Mouse (Mus musculus): ENCODE data around the gene Uba3. TPM values are rescaled to one million over a fixed set of nuclear protein-coding genes. Genes with fewer than 3 reads are reported as not detected.

Uba3 gene
- polyA plus RNA-seq, 1 experiment = 32.8 TPM

DNA sequence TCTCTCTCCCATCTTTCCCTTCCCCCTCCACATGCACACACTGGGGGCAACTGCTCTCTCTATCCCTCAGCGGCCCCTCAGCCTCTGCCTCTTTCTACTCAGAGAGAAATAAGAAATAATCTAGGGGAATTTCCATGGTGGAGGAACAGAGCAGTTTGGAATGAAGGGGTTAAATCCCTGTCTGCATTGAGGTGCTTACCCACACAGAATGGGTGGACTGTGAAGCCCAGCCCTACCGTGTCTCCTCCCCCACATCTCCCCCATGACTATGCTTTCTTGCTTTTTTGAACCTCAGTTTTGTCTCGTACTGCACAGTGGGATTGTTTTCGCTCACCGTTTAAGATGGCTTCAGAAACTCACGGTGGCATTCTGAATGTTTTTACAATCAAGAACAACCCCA, 16.9 kb upstream of the Uba3 start:
- peak overlapping the region; percentile 12 for H3K4me3 ChIP-seq (ENCODE audit: insufficient read depth, poor library complexity, severe bottlenecking)
- no peak for TF ChIP-seq CEBPB (IDR thresholded peaks at IDR 0.05; ENCODE audit: low read depth)
- no peak for TF ChIP-seq CTCF (IDR thresholded peaks at IDR 0.05; ENCODE audit: control insufficient read depth, insufficient read depth, insufficient read length)
- no peak for TF ChIP-seq MAX (IDR thresholded peaks at IDR 0.05)
- no peak for TF ChIP-seq USF1 (IDR thresholded peaks at IDR 0.05; ENCODE audit: low read depth)
- TF ChIP-seq MYOG (IDR thresholded peaks at IDR 0.05; ENCODE audit: control insufficient read depth, extremely low read depth, insufficient read length) = no peak
- TF ChIP-seq FOSL1 (IDR thresholded peaks at IDR 0.05; ENCODE audit: insufficient read depth, low read length, poor library complexity, severe bottlenecking) = no peak
- TF ChIP-seq MYOD1 (IDR thresholded peaks at IDR 0.05; ENCODE audit: control insufficient read depth, insufficient read length, low read depth) = no peak

DNA sequence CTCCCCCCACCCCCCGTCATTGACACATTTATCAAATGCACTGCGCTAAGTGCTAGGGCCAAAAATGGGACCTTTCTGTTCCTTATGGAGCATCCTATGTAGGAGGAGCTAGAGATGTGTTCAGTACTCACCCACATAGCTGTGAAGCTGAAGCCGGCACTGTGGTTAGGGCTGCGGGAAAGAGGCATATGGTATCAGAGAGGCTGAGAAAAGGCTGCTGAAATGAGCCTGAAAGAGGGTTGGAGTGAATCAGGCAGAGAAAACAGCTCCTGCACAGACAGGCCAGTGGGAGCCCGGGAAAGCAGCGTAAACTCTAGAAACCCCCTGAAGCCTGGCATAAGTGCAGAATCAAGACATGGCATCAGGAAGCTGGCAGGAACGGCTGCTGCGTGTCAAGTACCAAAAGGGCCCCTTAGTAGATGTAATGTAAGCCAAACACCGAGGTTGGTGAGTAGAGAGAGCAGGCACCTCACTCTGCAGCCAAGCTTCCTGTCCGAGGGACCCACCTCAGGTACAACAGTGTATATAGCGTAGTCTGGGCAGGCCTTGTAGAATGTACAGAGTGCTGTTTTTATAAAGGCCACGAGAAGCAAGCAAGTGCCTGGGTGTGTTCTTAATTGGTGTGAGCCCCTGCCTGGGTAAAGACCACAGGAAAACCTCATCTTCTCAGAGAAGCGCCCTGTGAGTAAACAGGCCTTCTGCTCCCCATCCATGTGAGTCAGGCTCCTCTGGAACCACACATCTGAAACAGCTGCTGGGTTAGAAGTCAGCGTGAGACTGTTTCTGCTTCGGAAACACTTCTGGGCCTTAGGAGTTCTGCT, 16.0 kb upstream of the Uba3 start:
- TF ChIP-seq MAX (IDR thresholded peaks at IDR 0.05) (peak; percentile 22), MYOD1 (IDR thresholded peaks at IDR 0.05; ENCODE audit: control insufficient read depth, insufficient read length, low read depth) (peak; percentile 84), CTCF (IDR thresholded peaks at IDR 0.05; ENCODE audit: control insufficient read depth, insufficient read depth, insufficient read length) (no peak)
- Histone ChIP-seq H3K27me3 (ENCODE audit: control insufficient read depth, insufficient read depth, insufficient read length) (no peaks in the 10 kb centered on the region), H3K4me3 (ENCODE audit: insufficient read depth, poor library complexity, severe bottlenecking) (no peak overlapping the region), H3K36me3 (ENCODE audit: control insufficient read depth, insufficient read depth) (peaks cover 48% of the 10 kb centered on the region), H3K79me3 (ENCODE audit: low read depth) (peaks cover 71% of the 10 kb centered on the region), H3K79me2 (ENCODE audit: control insufficient read depth, insufficient read depth) (peaks cover 98% of the 10 kb centered on the region), H3ac (ENCODE audit: control insufficient read depth, insufficient read length, low read depth) (peak overlapping the region; percentile 56)

More for the DNA sequence above, 16.9 kb upstream of the Uba3 start:
- Histone ChIP-seq H3K36me3 (ENCODE audit: control insufficient read depth, insufficient read depth) (peaks cover 48% of the 10 kb centered on the region), H3K79me2 (ENCODE audit: control insufficient read depth, insufficient read depth) (peaks cover 98% of the 10 kb centered on the region), H3ac (ENCODE audit: control insufficient read depth, insufficient read length, low read depth) (peak overlapping the region; percentile 60), H3K79me3 (ENCODE audit: low read depth) (peaks cover 71% of the 10 kb centered on the region), H3K27me3 (ENCODE audit: control insufficient read depth, insufficient read depth, insufficient read length) (no peaks in the 10 kb centered on the region)

DNA sequence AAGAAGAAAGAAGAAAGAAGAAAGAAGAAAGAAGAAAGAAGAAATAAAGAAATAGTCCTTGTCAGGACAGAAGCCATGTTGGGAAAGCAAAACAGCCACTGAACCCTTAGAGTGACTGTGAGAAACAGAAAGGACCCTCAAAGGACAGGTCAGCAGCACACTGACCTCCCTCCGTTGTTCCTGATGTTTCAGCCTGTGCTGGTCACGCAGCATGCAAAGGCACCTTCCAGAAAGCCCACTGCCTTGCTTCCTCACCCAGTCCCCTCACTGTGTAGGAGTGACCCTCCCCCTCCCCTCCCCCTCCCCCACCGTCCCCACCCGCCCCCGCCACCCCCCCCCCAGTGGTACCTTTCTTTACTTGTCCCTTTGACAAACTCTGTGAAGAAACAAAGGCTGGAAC, 15.2 kb upstream of the Uba3 start:
- Histone ChIP-seq H3K27me3 (ENCODE audit: control insufficient read depth, insufficient read depth, insufficient read length) (no peaks in the 10 kb centered on the region), H3K79me3 (ENCODE audit: low read depth) (peaks cover 71% of the 10 kb centered on the region), H3K4me3 (ENCODE audit: insufficient read depth, poor library complexity, severe bottlenecking) (no peak overlapping the region), H3K36me3 (ENCODE audit: control insufficient read depth, insufficient read depth) (peaks cover 44% of the 10 kb centered on the region), H3ac (ENCODE audit: control insufficient read depth, insufficient read length, low read depth) (no peak overlapping the region), H3K79me2 (ENCODE audit: control insufficient read depth, insufficient read depth) (peaks cover 98% of the 10 kb centered on the region)
- TF ChIP-seq MYOD1 (IDR thresholded peaks at IDR 0.05; ENCODE audit: control insufficient read depth, insufficient read length, low read depth) = no peak
- no peak for TF ChIP-seq CTCF (IDR thresholded peaks at IDR 0.05; ENCODE audit: control insufficient read depth, insufficient read depth, insufficient read length)
- TF ChIP-seq MYOG (IDR thresholded peaks at IDR 0.05; ENCODE audit: control insufficient read depth, extremely low read depth, insufficient read length) = no peak
- TF ChIP-seq FOSL1 (IDR thresholded peaks at IDR 0.05; ENCODE audit: insufficient read depth, low read length, poor library complexity, severe bottlenecking) = no peak
- TF ChIP-seq CEBPB (IDR thresholded peaks at IDR 0.05; ENCODE audit: low read depth) = no peak
- no peak for TF ChIP-seq USF1 (IDR thresholded peaks at IDR 0.05; ENCODE audit: low read depth)
- no peak for TF ChIP-seq MAX (IDR thresholded peaks at IDR 0.05)

DNA sequence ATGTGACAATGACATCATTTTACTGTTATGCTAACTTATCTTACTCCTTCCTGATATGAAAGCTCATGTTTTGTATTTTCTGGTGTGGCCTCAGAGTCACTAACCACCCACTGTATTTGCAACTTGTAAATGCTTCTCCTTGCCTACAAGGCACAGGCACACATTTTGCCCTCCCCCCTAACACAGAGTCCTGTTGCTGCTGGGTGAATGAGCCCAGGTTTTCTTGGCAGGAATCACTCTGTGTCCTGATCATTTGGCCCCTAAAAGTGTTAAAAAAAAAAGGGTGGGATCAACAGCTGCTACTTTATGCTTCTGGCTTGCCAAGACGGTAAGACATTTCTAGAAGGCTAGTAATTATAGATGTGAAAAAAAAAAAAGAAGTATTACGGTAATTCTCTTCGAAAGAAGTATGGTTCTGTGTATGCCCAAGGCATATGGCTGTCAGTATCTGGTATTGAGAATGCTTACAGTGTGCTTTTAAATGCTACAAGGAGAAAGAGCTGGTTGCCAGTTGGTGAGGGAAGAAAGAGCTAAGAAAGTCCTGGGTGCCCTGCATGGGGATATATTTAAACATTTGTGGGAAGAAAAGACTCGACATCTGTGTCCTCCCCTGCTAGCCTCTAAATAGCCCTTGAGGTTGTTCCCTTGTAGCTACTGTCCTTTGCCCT, 10.8 kb upstream of the Uba3 start:
- peaks cover 80% of the 10 kb centered on the region for H3K79me3 ChIP-seq (ENCODE audit: low read depth)
- H3K36me3 ChIP-seq (ENCODE audit: control insufficient read depth, insufficient read depth) = peaks cover 57% of the 10 kb centered on the region
- TF ChIP-seq CTCF (IDR thresholded peaks at IDR 0.05; ENCODE audit: control insufficient read depth, insufficient read depth, insufficient read length) (no peak), MAX (IDR thresholded peaks at IDR 0.05) (no peak)
- no peak overlapping the region for H3K4me3 ChIP-seq (ENCODE audit: insufficient read depth, poor library complexity, severe bottlenecking)
- H3K79me2 ChIP-seq (ENCODE audit: control insufficient read depth, insufficient read depth) = peaks cover 100% of the 10 kb centered on the region
- no peak overlapping the region for H3ac ChIP-seq (ENCODE audit: control insufficient read depth, insufficient read length, low read depth)
- no peaks in the 10 kb centered on the region for H3K27me3 ChIP-seq (ENCODE audit: control insufficient read depth, insufficient read depth, insufficient read length)

DNA sequence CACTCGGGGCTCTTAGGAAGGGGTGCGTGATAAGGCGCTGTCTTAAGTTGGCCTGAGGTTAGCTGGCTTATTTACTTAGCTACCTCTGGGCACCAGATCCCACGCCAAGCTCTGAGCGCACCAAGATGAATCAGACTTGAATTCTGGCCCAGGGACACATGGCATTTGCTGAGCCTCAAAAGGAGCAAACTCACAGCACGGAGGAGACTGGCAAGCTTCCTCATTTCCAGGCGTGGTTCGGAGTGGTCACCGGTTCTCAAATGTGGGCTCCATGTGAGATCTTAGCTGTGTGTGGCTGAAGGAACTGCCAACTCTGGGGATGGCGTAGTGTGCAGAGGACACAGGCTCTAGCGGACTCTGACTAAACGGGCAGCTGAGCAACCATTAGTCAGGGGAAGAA, 6.5 kb upstream of the Uba3 start:
- H3K79me3 ChIP-seq (ENCODE audit: low read depth) = peaks cover 54% of the 10 kb centered on the region
- H3K79me2 ChIP-seq (ENCODE audit: control insufficient read depth, insufficient read depth) = peaks cover 64% of the 10 kb centered on the region
- peak overlapping the region; percentile 79 for H3ac ChIP-seq (ENCODE audit: control insufficient read depth, insufficient read length, low read depth)
- peak overlapping the region; percentile 92 for H3K4me3 ChIP-seq (ENCODE audit: insufficient read depth, poor library complexity, severe bottlenecking)
- peak; percentile 98 for TF ChIP-seq MAX (IDR thresholded peaks at IDR 0.05)
- TF ChIP-seq FOSL1 (IDR thresholded peaks at IDR 0.05; ENCODE audit: insufficient read depth, low read length, poor library complexity, severe bottlenecking) = no peak
- TF ChIP-seq USF1 (IDR thresholded peaks at IDR 0.05; ENCODE audit: low read depth) = peak; percentile 26
- TF ChIP-seq MYOG (IDR thresholded peaks at IDR 0.05; ENCODE audit: control insufficient read depth, extremely low read depth, insufficient read length) = no peak
- TF ChIP-seq CTCF (IDR thresholded peaks at IDR 0.05; ENCODE audit: control insufficient read depth, insufficient read depth, insufficient read length) = no peak
- TF ChIP-seq MYOD1 (IDR thresholded peaks at IDR 0.05; ENCODE audit: control insufficient read depth, insufficient read length, low read depth) = peak; percentile 20
- peaks cover 34% of the 10 kb centered on the region for H3K36me3 ChIP-seq (ENCODE audit: control insufficient read depth, insufficient read depth)
- H3K27me3 ChIP-seq (ENCODE audit: control insufficient read depth, insufficient read depth, insufficient read length) = no peaks in the 10 kb centered on the region

All from C2C12 (cell line).